Mouse (Mus musculus): ENCODE measurements around the gene Itih2. TPM values are rescaled to one million over a fixed set of nuclear protein-coding genes. Genes with fewer than 3 reads are reported as not detected.

Itih2 gene
- under 1 TPM in 2 of 4 experiments, not detected in 2; 0.27 to 0.56 TPM for total RNA-seq (2022)

GRCm38 (mm10) chr2:10131296-10131695, at the start of gene Itih2:
Itih2 (minus strand) TSS chr2:10131396.
- DNase-seq (ENCODE audit: low spot score in 2 of 2) = no peak

- DNase-seq (ENCODE audit: low spot score in 2 of 2) = peak in 1 of 2 experiments; percentile 28
These were observed 38.8 kb upstream of the Itih2 start for GRCm38 (mm10) chr2:10169991-10170390.

- peak in 1 of 2 experiments; percentile 16 for DNase-seq (ENCODE audit: low spot score in 2 of 2)
These were observed 36.8 kb upstream of the Itih2 start for GRCm38 (mm10) chr2:10168016-10168415.

GRCm38 (mm10) chr2:10167283-10167682, 36.1 kb upstream of the Itih2 start:
- no peak for DNase-seq (ENCODE audit: low spot score in 2 of 2)

- no peak for DNase-seq (ENCODE audit: low spot score in 2 of 2)
These were observed 35.4 kb upstream of the Itih2 start for GRCm38 (mm10) chr2:10166635-10167034.

GRCm38 (mm10) chr2:10162011-10162410, 30.8 kb upstream of the Itih2 start:
- DNase-seq (ENCODE audit: low spot score in 2 of 2) = no peak

- DNase-seq (ENCODE audit: low spot score in 2 of 2) = no peak
These were observed 26.0 kb upstream of the Itih2 start for GRCm38 (mm10) chr2:10157184-10157583.

GRCm38 (mm10) chr2:10153201-10154075, 22.2 kb upstream of the Itih2 start, which contains the start of gene Itih5:
Itih5 (plus strand) TSS chr2:10153571.
- peak; percentile 20 to 38 for DNase-seq (ENCODE audit: low spot score in 2 of 2)

GRCm38 (mm10) chr2:10152590-10152989, 21.4 kb upstream of the Itih2 start:
- no peak for DNase-seq (ENCODE audit: low spot score in 2 of 2)

- DNase-seq (ENCODE audit: low spot score in 2 of 2) = no peak
These were observed 16.0 kb upstream of the Itih2 start for GRCm38 (mm10) chr2:10147176-10147575.

- DNase-seq (ENCODE audit: low spot score in 2 of 2) = no peak
These were observed 14.3 kb upstream of the Itih2 start for GRCm38 (mm10) chr2:10145514-10145913.

GRCm38 (mm10) chr2:10142472-10143454, 11.6 kb upstream of the Itih2 start:
- peak; percentile 48 to 49 for DNase-seq (ENCODE audit: low spot score in 2 of 2)

- no peak for DNase-seq (ENCODE audit: low spot score in 2 of 2)
These were observed 9.3 kb upstream of the Itih2 start for GRCm38 (mm10) chr2:10140456-10140855.

GRCm38 (mm10) chr2:10137320-10137719, 6.1 kb upstream of the Itih2 start:
- no peak for DNase-seq (ENCODE audit: low spot score in 2 of 2)

GRCm38 (mm10) chr2:10133941-10134340, 2.7 kb upstream of the Itih2 start:
- no peak for DNase-seq (ENCODE audit: low spot score in 2 of 2)

- DNase-seq (ENCODE audit: low spot score in 2 of 2) = no peak
These were observed 932 bp upstream of the Itih2 start for GRCm38 (mm10) chr2:10132128-10132527.

GRCm38 (mm10) chr2:10130341-10130990, 730 bp downstream of the Itih2 start:
- no peak for DNase-seq (ENCODE audit: low spot score in 2 of 2)

- DNase-seq (ENCODE audit: low spot score in 2 of 2) = no peak
These were observed 2.6 kb downstream of the Itih2 start for GRCm38 (mm10) chr2:10128571-10128970.

- DNase-seq (ENCODE audit: low spot score in 2 of 2) = no peak
These were observed 3.7 kb downstream of the Itih2 start for GRCm38 (mm10) chr2:10127471-10127870.

- DNase-seq (ENCODE audit: low spot score in 2 of 2) = no peak
These were observed 5.1 kb downstream of the Itih2 start for GRCm38 (mm10) chr2:10126122-10126521.

- DNase-seq (ENCODE audit: low spot score in 2 of 2) = no peak
These were observed 9.4 kb downstream of the Itih2 start for GRCm38 (mm10) chr2:10121826-10122225.
